Mouse (Mus musculus) kidney, adult 2 months (tissue): ENCODE measurements at regions not wholly inside any gene's neighbourhood (a gene's known extent, or its start where the extent isn't known, plus 50 kb on each side); places are given as distances from the start of the nearest gene placed in this dataset.

ENCODE experiments used
- CTCF ChIP-seq: fragments of 200-500 bp; conservative IDR thresholded peaks from 2 replicates; pipeline ENCODE4 v1.5.1; 2011; ENCODE audit warnings: low read depth, mild to moderate bottlenecking, control low read depth, low read length, moderate library complexity, mixed read lengths; ENCODE audit not compliant: insufficient read depth, insufficient read length
- POLR2A ChIP-seq: fragments of 200-500 bp; IDR thresholded peaks from one replicate; pipeline ENCODE4 v1.6.1; 2011; ENCODE audit warnings: low read depth, low read length, control low read depth

- TF ChIP-seq POLR2A (no peak), CTCF (no peak)
Observed at GRCm38 (mm10) chr14:116590111-116590510, 335.0 kb upstream of the Gpc6 start.
